Mouse (Mus musculus) heart, adult 2 months (tissue): ENCODE measurements at regions not wholly inside any gene's neighbourhood (a gene's known extent, or its start where the extent isn't known, plus 50 kb on each side); places are given as distances from the start of the nearest gene placed in this dataset.

ENCODE experiments used
- CTCF ChIP-seq: fragments of 200-600 bp; IDR thresholded peaks from 2 replicates; pipeline ENCODE4 v1.8.1; 2022; ENCODE audit warnings: antibody characterized with exemption, mild to moderate bottlenecking, moderate library complexity
- EP300 ChIP-seq: fragments of 200-500 bp; IDR thresholded peaks from 2 replicates; pipeline ENCODE4 v1.6.1; 2011; ENCODE audit warnings: low read depth, low read length, control low read depth; ENCODE audit not compliant: insufficient read depth
- POLR2A ChIP-seq: fragments of 200-500 bp; IDR thresholded peaks from 2 replicates; pipeline ENCODE4 v1.6.1; 2011; ENCODE audit warnings: mild to moderate bottlenecking, low read depth, low read length, control low read depth; ENCODE audit not compliant: insufficient read depth

- TF ChIP-seq CTCF (no peak), POLR2A (no peak), EP300 (no peak)
Observed at GRCm38 (mm10) chr1:186480019-186480418, 225.8 kb downstream of the Tgfb2 start.
